Comparison of ENCODE assay signal across 14 mouse cellular contexts in genomic region chr5:114840481-114840880, GRCm38 (mm10). TPM values are rescaled to one million over a fixed set of nuclear protein-coding genes. Genes with fewer than 3 reads are reported as not detected.
DNase-seq lines count a peak whose midpoint lies in the region; ATAC-seq and TF ChIP-seq lines count a peak whose summit lies in the region.
"Not testable (repeated sequence)": the region's sequence is repeated elsewhere in the genome, so short reads cannot be mapped to it uniquely, and the experiment has no call there.
"Had no signal": no experiment of that assay in that cellular context is flagged by ENCODE, and none has a peak within 500 bp of the region (broad histone marks: within the 10 kb centered on the region; RNA-seq: fewer than 3 reads in every experiment).

No protein-coding gene starts in this region.

- ATAC-seq in embryonic facial prominence, embryonic 14.5 days (ENCODE audit: low read depth); kidney, postnatal 0 days (replicated peaks; ENCODE audit: low FRiP score, low read depth); lung, embryonic 14.5 days (ENCODE audit: insufficient read depth): not testable (repeated sequence)
- 0 out of 2 replicates have a peak, but pooled peaks have one; percentile 31 for ATAC-seq in lung, embryonic 16.5 days (ENCODE audit: low read depth)
- ATAC-seq in lung, postnatal 0 days, result peak; percentile 49

- H3K9ac ChIP-seq in embryonic facial prominence, embryonic 14.5 days (ENCODE audit: low read depth, low read length); kidney, postnatal 0 days (ENCODE audit: low read depth, low read length); lung, embryonic 14.5 days; lung, embryonic 16.5 days (ENCODE audit: low read length); lung, postnatal 0 days (replicated peaks; ENCODE audit: low read depth): not testable (repeated sequence)

- H3K4me1 ChIP-seq in embryonic facial prominence, embryonic 14.5 days (ENCODE audit: control insufficient read depth, insufficient read depth, low read length); kidney, postnatal 0 days (replicated peaks; ENCODE audit: insufficient read depth, low read length); lung, embryonic 14.5 days (ENCODE audit: insufficient read depth); lung, embryonic 16.5 days (replicated peaks; ENCODE audit: control insufficient read depth, insufficient read depth, low read length); lung, postnatal 0 days (ENCODE audit: insufficient read depth, low read depth, low read length): not testable (repeated sequence)

- not testable (repeated sequence) for TF ChIP-seq CTCF in C2C12 (IDR thresholded peaks at IDR 0.05; ENCODE audit: control insufficient read depth, insufficient read depth, insufficient read length); kidney, postnatal 0 days (IDR thresholded peaks at IDR 0.05; ENCODE audit: low read depth); lung, embryonic 14.5 days (IDR thresholded peaks at IDR 0.05; ENCODE audit: low read depth); lung, postnatal 0 days (IDR thresholded peaks at IDR 0.05)

- H3K27ac ChIP-seq in embryonic facial prominence, embryonic 14.5 days (replicated peaks; ENCODE audit: low read depth, low read length); kidney, postnatal 0 days; lung, embryonic 14.5 days (ENCODE audit: low read depth); lung, embryonic 16.5 days (ENCODE audit: low read length); lung, postnatal 0 days (ENCODE audit: low read length): not testable (repeated sequence)

- H3K4me3 ChIP-seq in C2C12 (ENCODE audit: insufficient read depth, poor library complexity, severe bottlenecking); embryonic facial prominence, embryonic 14.5 days (ENCODE audit: low read depth, low read length); kidney, postnatal 0 days (replicated peaks; ENCODE audit: low read depth, low read length); lung, embryonic 14.5 days (ENCODE audit: low read depth, low read length); lung, embryonic 16.5 days (ENCODE audit: low read length); lung, postnatal 0 days (ENCODE audit: low read depth, low read length); myocyte: not testable (repeated sequence)

- not testable (repeated sequence) for H3K9me3 ChIP-seq in embryonic facial prominence, embryonic 14.5 days (ENCODE audit: control insufficient read depth, low read length); kidney, postnatal 0 days (replicated peaks; ENCODE audit: low read length); lung, embryonic 14.5 days (ENCODE audit: low read depth, low read length); lung, embryonic 16.5 days (ENCODE audit: control insufficient read depth, low read length); lung, postnatal 0 days (ENCODE audit: low read length)

- DNase-seq in embryonic facial prominence, embryonic 14.5 days (ENCODE audit: low spot score), result peak; percentile 48
- peak; percentile 50 for DNase-seq in kidney, postnatal 0 days (ENCODE audit: low spot score)
- peak; percentile 65 for DNase-seq in lung, embryonic 14.5 days
- DNase-seq in lung, postnatal 0 days (ENCODE audit: low spot score), result peak; percentile 59

- H3K36me3 ChIP-seq in C2C12 (ENCODE audit: control insufficient read depth, insufficient read depth); embryonic facial prominence, embryonic 14.5 days (ENCODE audit: control insufficient read depth, insufficient read depth, low read length); kidney, postnatal 0 days (ENCODE audit: insufficient read depth, low read length); lung, embryonic 14.5 days (ENCODE audit: insufficient read depth); lung, embryonic 16.5 days (ENCODE audit: control insufficient read depth, insufficient read depth, low read length); lung, postnatal 0 days (ENCODE audit: insufficient read depth, low read length); myocyte (ENCODE audit: control insufficient read depth, insufficient read depth): not testable (repeated sequence)

- H3K79me2 ChIP-seq in C2C12 (ENCODE audit: control insufficient read depth, insufficient read depth); myocyte (ENCODE audit: control insufficient read depth, insufficient read depth): not testable (repeated sequence)

- TF ChIP-seq POLR2A in myocyte (IDR thresholded peaks at IDR 0.05; ENCODE audit: insufficient read length, low read depth), result not testable (repeated sequence)

- H3K4me2 ChIP-seq in embryonic facial prominence, embryonic 14.5 days (ENCODE audit: low read depth, low read length); kidney, postnatal 0 days (ENCODE audit: low read length); lung, embryonic 14.5 days; lung, embryonic 16.5 days (ENCODE audit: low read depth, low read length); lung, postnatal 0 days (replicated peaks; ENCODE audit: low read depth, low read length): not testable (repeated sequence)
- H3K4me2 ChIP-seq in myocyte (ENCODE audit: low read depth), result peak overlapping the region; percentile 12

- not testable (repeated sequence) for H3K27me3 ChIP-seq in C2C12 (ENCODE audit: control insufficient read depth, insufficient read depth, insufficient read length); embryonic facial prominence, embryonic 14.5 days (replicated peaks; ENCODE audit: control insufficient read depth, insufficient read depth, low read length); kidney, postnatal 0 days (ENCODE audit: insufficient read depth, low read length); lung, embryonic 14.5 days (ENCODE audit: insufficient read depth, low read length); lung, embryonic 16.5 days (ENCODE audit: control insufficient read depth, insufficient read depth, low read depth, low read length); lung, postnatal 0 days (replicated peaks; ENCODE audit: insufficient read depth, low read length); myocyte (ENCODE audit: control insufficient read depth, insufficient read depth, insufficient read length)

- H3ac ChIP-seq in C2C12 (ENCODE audit: control insufficient read depth, insufficient read length, low read depth); myocyte (ENCODE audit: control insufficient read depth, insufficient read length): not testable (repeated sequence)

- not testable (repeated sequence) for H3K79me3 ChIP-seq in C2C12 (ENCODE audit: low read depth)

- not testable (repeated sequence) for TF ChIP-seq EP300 in lung, postnatal 0 days (IDR thresholded peaks at IDR 0.05)

- WGBS in embryonic facial prominence, embryonic 14.5 days, result 54% methylated on average over 5 of the region's 5 CpGs
- 30% methylated on average over 5 of the region's 5 CpGs for WGBS in kidney, postnatal 0 days
- 34% methylated on average over 5 of the region's 5 CpGs for WGBS in lung, embryonic 14.5 days
- WGBS in lung, embryonic 16.5 days, result 45% methylated on average over 5 of the region's 5 CpGs
- 39% methylated on average over 5 of the region's 5 CpGs for WGBS in lung, postnatal 0 days

RNA-seq across cellular contexts. Expression of gene 4930519G04Rik, which starts 13.0 kb away (rescaled TPM):
- polyA plus RNA-seq in C2C12 (2012; fragmentation: generic; extraction: Trizol) (not detected), myocyte (2012; fragmentation: generic; extraction: Trizol) (not detected)
- not detected in 2 replicates for polyA plus RNA-seq in embryonic facial prominence, embryonic 14.5 days (2014; fragmentation: Nextera tagmentation; extraction: Ambion mirVana)
- not detected in 2 replicates for polyA plus RNA-seq in kidney, postnatal 0 days (2015; fragmentation: Nextera tagmentation; extraction: Ambion mirVana)
- polyA plus RNA-seq in lung, embryonic 14.5 days (2014; fragmentation: Nextera tagmentation; extraction: Ambion mirVana), result not detected in 2 replicates
- not detected in 2 replicates for polyA plus RNA-seq in lung, embryonic 16.5 days (2015; fragmentation: Nextera tagmentation; extraction: Ambion mirVana)
- polyA plus RNA-seq in lung, postnatal 0 days (2015; fragmentation: Nextera tagmentation; extraction: Ambion mirVana), result not detected in 2 replicates
- polyA plus RNA-seq: activated CD4-positive, CD25-positive, alpha-beta regulatory T cell, adult 4 months; adrenal gland, adult 2 months; brain, embryonic 14.5 days; CD4-positive, CD25-positive, alpha-beta regulatory T cell, adult 4 months; cerebellum, adult 2 months; G1E had no signal

RNA-seq across cellular contexts. Expression of gene 1500011B03Rik, which starts 17.2 kb away (rescaled TPM):
- 34.7 TPM for polyA plus RNA-seq in C2C12 (2012; fragmentation: generic; extraction: Trizol)
- 97.9 and 99.8 TPM in 2 replicates for polyA plus RNA-seq in embryonic facial prominence, embryonic 14.5 days (2014; fragmentation: Nextera tagmentation; extraction: Ambion mirVana)
- 160 and 189 TPM in 2 replicates for polyA plus RNA-seq in kidney, postnatal 0 days (2015; fragmentation: Nextera tagmentation; extraction: Ambion mirVana)
- 86.4 and 88.6 TPM in 2 replicates for polyA plus RNA-seq in lung, embryonic 14.5 days (2014; fragmentation: Nextera tagmentation; extraction: Ambion mirVana)
- 70.6 and 70.9 TPM in 2 replicates for polyA plus RNA-seq in lung, embryonic 16.5 days (2015; fragmentation: Nextera tagmentation; extraction: Ambion mirVana)
- polyA plus RNA-seq in lung, postnatal 0 days (2015; fragmentation: Nextera tagmentation; extraction: Ambion mirVana), result 72.8 and 97.5 TPM in 2 replicates
- 31.4 TPM for polyA plus RNA-seq in myocyte (2012; fragmentation: generic; extraction: Trizol)

RNA-seq across cellular contexts. Expression of gene Gm9936, which starts 18.0 kb away (rescaled TPM):
- polyA plus RNA-seq in C2C12 (2012; fragmentation: generic; extraction: Trizol), result not detected
- polyA plus RNA-seq in embryonic facial prominence, embryonic 14.5 days (2014; fragmentation: Nextera tagmentation; extraction: Ambion mirVana), result 0.22 and 0.31 TPM in 2 replicates
- polyA plus RNA-seq in kidney, postnatal 0 days (2015; fragmentation: Nextera tagmentation; extraction: Ambion mirVana), result not detected in 2 replicates
- polyA plus RNA-seq in lung, embryonic 14.5 days (2014; fragmentation: Nextera tagmentation; extraction: Ambion mirVana), result 0.18 TPM in 1 of 2 replicates, not detected in the other
- polyA plus RNA-seq in lung, embryonic 16.5 days (2015; fragmentation: Nextera tagmentation; extraction: Ambion mirVana), result 0.06 and 0.11 TPM in 2 replicates
- polyA plus RNA-seq in lung, postnatal 0 days (2015; fragmentation: Nextera tagmentation; extraction: Ambion mirVana), result not detected in 2 replicates
- polyA plus RNA-seq in myocyte (2012; fragmentation: generic; extraction: Trizol), result 0.25 TPM
- polyA plus RNA-seq: activated CD4-positive, CD25-positive, alpha-beta regulatory T cell, adult 4 months; adrenal gland, adult 2 months; CD4-positive, CD25-positive, alpha-beta regulatory T cell, adult 4 months; G1E; Patski had no signal

RNA-seq across cellular contexts. Expression of gene Oasl2, which starts 56.3 kb away (rescaled TPM):
- polyA plus RNA-seq in C2C12 (2012; fragmentation: generic; extraction: Trizol) (0.40 TPM), myocyte (2012; fragmentation: generic; extraction: Trizol) (2.1 TPM)
- 3.5 and 5.0 TPM in 2 replicates for polyA plus RNA-seq in embryonic facial prominence, embryonic 14.5 days (2014; fragmentation: Nextera tagmentation; extraction: Ambion mirVana)
- polyA plus RNA-seq in kidney, postnatal 0 days (2015; fragmentation: Nextera tagmentation; extraction: Ambion mirVana), result 19.9 and 24.1 TPM in 2 replicates
- 2.8 and 4.5 TPM in 2 replicates for polyA plus RNA-seq in lung, embryonic 14.5 days (2014; fragmentation: Nextera tagmentation; extraction: Ambion mirVana)
- polyA plus RNA-seq in lung, embryonic 16.5 days (2015; fragmentation: Nextera tagmentation; extraction: Ambion mirVana), result 8.3 and 9.3 TPM in 2 replicates
- polyA plus RNA-seq in lung, postnatal 0 days (2015; fragmentation: Nextera tagmentation; extraction: Ambion mirVana), result 15.7 and 17.3 TPM in 2 replicates
- polyA plus RNA-seq: G1E had no signal
